Mouse (Mus musculus): ENCODE results near the gene Ctnnal1. TPM values are rescaled to one million over a fixed set of nuclear protein-coding genes. Genes with fewer than 3 reads are reported as not detected.
A peak's percentile ranks its signal among the peaks of the same experiment; 100 is the strongest.

The Ctnnal1 gene
- 15.5 TPM for polyA plus RNA-seq (2012; fragmentation: generic; extraction: Trizol)
- long read RNA-seq, experiment 1, transcript Ctnnal1-201 (19 exons, 3,664 nt) = major isoform, 19 of 26 reads
- long read RNA-seq, experiment 1, partial matches to known transcripts = 3 of 26 reads
- long read RNA-seq, experiment 1, other reads (novel, unspliced or antisense) = 4 of 26 reads
- long read RNA-seq, experiment 2, transcript Ctnnal1-201 (19 exons, 3,664 nt) = major isoform, 240 of 281 reads
- long read RNA-seq, experiment 2, partial matches to known transcripts = 8 of 281 reads
- long read RNA-seq, experiment 2, other reads (novel, unspliced or antisense) = 33 of 281 reads

GRCm38 (mm10) chr4:56865003-56865511, at the start of gene Ctnnal1:
Ctnnal1 (minus strand) TSS chr4:56865188.
- Histone ChIP-seq H3K36me3 (ENCODE audit: control insufficient read depth, insufficient read depth) (peaks cover 9% of the 10 kb centered on the region), H3ac (ENCODE audit: control insufficient read depth, insufficient read length, low read depth) (peak within 1 kb of the TSS; percentile 73), H3K27me3 (ENCODE audit: control insufficient read depth, insufficient read depth, insufficient read length) (no peaks in the 10 kb centered on the region), H3K4me3 (ENCODE audit: insufficient read depth, poor library complexity, severe bottlenecking) (peak within 1 kb of the TSS; percentile 72), H3K79me2 (ENCODE audit: control insufficient read depth, insufficient read depth) (peaks cover 44% of the 10 kb centered on the region), H3K79me3 (ENCODE audit: low read depth) (peaks cover 34% of the 10 kb centered on the region)
- no peak for TF ChIP-seq MYOD1 (IDR thresholded peaks at IDR 0.05; ENCODE audit: control insufficient read depth, insufficient read length, low read depth)

GRCm38 (mm10) chr4:56914761-56915160, 49.8 kb upstream of the Ctnnal1 start:
- H3K27me3 ChIP-seq (ENCODE audit: control insufficient read depth, insufficient read depth, insufficient read length) = no peaks in the 10 kb centered on the region
- H3ac ChIP-seq (ENCODE audit: control insufficient read depth, insufficient read length, low read depth) = no peak overlapping the region
- no peak overlapping the region for H3K4me3 ChIP-seq (ENCODE audit: insufficient read depth, poor library complexity, severe bottlenecking)
- TF ChIP-seq CEBPB (IDR thresholded peaks at IDR 0.05; ENCODE audit: low read depth) (no peak), CTCF (IDR thresholded peaks at IDR 0.05; ENCODE audit: control insufficient read depth, insufficient read depth, insufficient read length) (no peak), FOSL1 (IDR thresholded peaks at IDR 0.05; ENCODE audit: insufficient read depth, low read length, poor library complexity, severe bottlenecking) (no peak), MYOD1 (IDR thresholded peaks at IDR 0.05; ENCODE audit: control insufficient read depth, insufficient read length, low read depth) (no peak), USF1 (IDR thresholded peaks at IDR 0.05; ENCODE audit: low read depth) (no peak), MAX (IDR thresholded peaks at IDR 0.05) (no peak), MYOG (IDR thresholded peaks at IDR 0.05; ENCODE audit: control insufficient read depth, extremely low read depth, insufficient read length) (no peak)
- H3K36me3 ChIP-seq (ENCODE audit: control insufficient read depth, insufficient read depth) = peaks cover 67% of the 10 kb centered on the region
- H3K79me3 ChIP-seq (ENCODE audit: low read depth) = no peaks in the 10 kb centered on the region
- H3K79me2 ChIP-seq (ENCODE audit: control insufficient read depth, insufficient read depth) = no peaks in the 10 kb centered on the region

GRCm38 (mm10) chr4:56914338-56914737, 49.4 kb upstream of the Ctnnal1 start:
- Histone ChIP-seq H3K36me3 (ENCODE audit: control insufficient read depth, insufficient read depth) (peaks cover 71% of the 10 kb centered on the region), H3K27me3 (ENCODE audit: control insufficient read depth, insufficient read depth, insufficient read length) (no peaks in the 10 kb centered on the region), H3K4me3 (ENCODE audit: insufficient read depth, poor library complexity, severe bottlenecking) (no peak overlapping the region), H3ac (ENCODE audit: control insufficient read depth, insufficient read length, low read depth) (no peak overlapping the region), H3K79me2 (ENCODE audit: control insufficient read depth, insufficient read depth) (no peaks in the 10 kb centered on the region), H3K79me3 (ENCODE audit: low read depth) (no peaks in the 10 kb centered on the region)
- TF ChIP-seq USF1 (IDR thresholded peaks at IDR 0.05; ENCODE audit: low read depth) (no peak), MAX (IDR thresholded peaks at IDR 0.05) (no peak), MYOD1 (IDR thresholded peaks at IDR 0.05; ENCODE audit: control insufficient read depth, insufficient read length, low read depth) (no peak), FOSL1 (IDR thresholded peaks at IDR 0.05; ENCODE audit: insufficient read depth, low read length, poor library complexity, severe bottlenecking) (no peak), CEBPB (IDR thresholded peaks at IDR 0.05; ENCODE audit: low read depth) (no peak), MYOG (IDR thresholded peaks at IDR 0.05; ENCODE audit: control insufficient read depth, extremely low read depth, insufficient read length) (no peak), CTCF (IDR thresholded peaks at IDR 0.05; ENCODE audit: control insufficient read depth, insufficient read depth, insufficient read length) (no peak)

GRCm38 (mm10) chr4:56912382-56913001, 47.5 kb upstream of the Ctnnal1 start:
- H3K36me3 ChIP-seq (ENCODE audit: control insufficient read depth, insufficient read depth) = peaks cover 84% of the 10 kb centered on the region
- no peak overlapping the region for H3K4me3 ChIP-seq (ENCODE audit: insufficient read depth, poor library complexity, severe bottlenecking)

GRCm38 (mm10) chr4:56909568-56909967, 44.6 kb upstream of the Ctnnal1 start:
- no peak for TF ChIP-seq FOSL1 (IDR thresholded peaks at IDR 0.05; ENCODE audit: insufficient read depth, low read length, poor library complexity, severe bottlenecking)
- no peak for TF ChIP-seq MYOD1 (IDR thresholded peaks at IDR 0.05; ENCODE audit: control insufficient read depth, insufficient read length, low read depth)
- TF ChIP-seq MYOG (IDR thresholded peaks at IDR 0.05; ENCODE audit: control insufficient read depth, extremely low read depth, insufficient read length) = no peak
- TF ChIP-seq USF1 (IDR thresholded peaks at IDR 0.05; ENCODE audit: low read depth) = no peak
- TF ChIP-seq MAX (IDR thresholded peaks at IDR 0.05) = no peak
- no peak for TF ChIP-seq CEBPB (IDR thresholded peaks at IDR 0.05; ENCODE audit: low read depth)
- TF ChIP-seq CTCF (IDR thresholded peaks at IDR 0.05; ENCODE audit: control insufficient read depth, insufficient read depth, insufficient read length) = no peak
- Histone ChIP-seq H3K79me2 (ENCODE audit: control insufficient read depth, insufficient read depth) (no peaks in the 10 kb centered on the region), H3ac (ENCODE audit: control insufficient read depth, insufficient read length, low read depth) (no peak overlapping the region), H3K79me3 (ENCODE audit: low read depth) (no peaks in the 10 kb centered on the region), H3K27me3 (ENCODE audit: control insufficient read depth, insufficient read depth, insufficient read length) (no peaks in the 10 kb centered on the region), H3K36me3 (ENCODE audit: control insufficient read depth, insufficient read depth) (peaks cover 75% of the 10 kb centered on the region), H3K4me3 (ENCODE audit: insufficient read depth, poor library complexity, severe bottlenecking) (no peak overlapping the region)

More at GRCm38 (mm10) chr4:56912382-56913001, 47.5 kb upstream of the Ctnnal1 start:
- no peak overlapping the region for H3ac ChIP-seq (ENCODE audit: control insufficient read depth, insufficient read length, low read depth)
- H3K79me3 ChIP-seq (ENCODE audit: low read depth) = no peaks in the 10 kb centered on the region
- no peaks in the 10 kb centered on the region for H3K27me3 ChIP-seq (ENCODE audit: control insufficient read depth, insufficient read depth, insufficient read length)
- TF ChIP-seq MYOD1 (IDR thresholded peaks at IDR 0.05; ENCODE audit: control insufficient read depth, insufficient read length, low read depth) (no peak), CTCF (IDR thresholded peaks at IDR 0.05; ENCODE audit: control insufficient read depth, insufficient read depth, insufficient read length) (no peak), FOSL1 (IDR thresholded peaks at IDR 0.05; ENCODE audit: insufficient read depth, low read length, poor library complexity, severe bottlenecking) (no peak), CEBPB (IDR thresholded peaks at IDR 0.05; ENCODE audit: low read depth) (no peak), MAX (IDR thresholded peaks at IDR 0.05) (no peak), MYOG (IDR thresholded peaks at IDR 0.05; ENCODE audit: control insufficient read depth, extremely low read depth, insufficient read length) (no peak), USF1 (IDR thresholded peaks at IDR 0.05; ENCODE audit: low read depth) (no peak)
- no peaks in the 10 kb centered on the region for H3K79me2 ChIP-seq (ENCODE audit: control insufficient read depth, insufficient read depth)
